Comparison of ENCODE assay signal across 9 mouse cellular contexts in genomic region chr4:142249401-142249800, GRCm38 (mm10). TPM values are rescaled to one million over a fixed set of nuclear protein-coding genes. Genes with fewer than 3 reads are reported as not detected.
DNase-seq lines count a peak whose midpoint lies in the region; ATAC-seq and TF ChIP-seq lines count a peak whose summit lies in the region.
"Had no signal": no experiment of that assay in that cellular context is flagged by ENCODE, and none has a peak within 500 bp of the region (broad histone marks: within the 10 kb centered on the region; RNA-seq: fewer than 3 reads in every experiment).

No protein-coding gene starts in this region.

- peak; percentile 77; the same call in 1 of the 2 replicates for TF ChIP-seq CTCF in small intestine, adult 2 months (IDR thresholded peaks at IDR 0.05; ENCODE audit: extremely low read depth, insufficient read length, insufficient replicate concordance, low read depth, low read length)

- H3K9me3 ChIP-seq in forebrain, embryonic 13.5 days (replicated peaks): no peaks in the 10 kb centered on the region
- no peaks in the 10 kb centered on the region for H3K9me3 ChIP-seq in kidney, embryonic 14.5 days (ENCODE audit: control insufficient read depth, low read length)
- H3K9me3 ChIP-seq: liver, embryonic 15.5 days had no signal

- H3K4me2 ChIP-seq in forebrain, embryonic 13.5 days: no peak overlapping the region
- H3K4me2 ChIP-seq in kidney, embryonic 14.5 days (replicated peaks; ENCODE audit: low read depth, low read length): no peak overlapping the region
- H3K4me2 ChIP-seq: liver, embryonic 15.5 days had no signal

- no peak overlapping the region for H3K9ac ChIP-seq in forebrain, embryonic 13.5 days
- H3K9ac ChIP-seq in kidney, embryonic 14.5 days (ENCODE audit: low read depth, low read length): no peak overlapping the region
- H3K9ac ChIP-seq: liver, embryonic 15.5 days had no signal

- no peaks in the 10 kb centered on the region for H3K27me3 ChIP-seq in forebrain, embryonic 13.5 days
- H3K27me3 ChIP-seq in kidney, embryonic 14.5 days (ENCODE audit: control insufficient read depth, insufficient read depth, low read length): no peaks in the 10 kb centered on the region
- no peaks in the 10 kb centered on the region for H3K27me3 ChIP-seq in small intestine, adult 2 months (ENCODE audit: control insufficient read depth, insufficient read depth, low read length)
- H3K27me3 ChIP-seq: liver, embryonic 15.5 days had no signal

- ATAC-seq in forebrain, embryonic 13.5 days: peak; percentile 25; the same call in 1 of the 2 replicates
- peak; percentile 7; the same call in 1 of the 2 replicates for ATAC-seq in kidney, embryonic 14.5 days (ENCODE audit: low FRiP score, low TSS enrichment)

- H3K27ac ChIP-seq in forebrain, embryonic 13.5 days: no peak overlapping the region
- no peak overlapping the region for H3K27ac ChIP-seq in kidney, embryonic 14.5 days (ENCODE audit: low read depth, low read length)
- H3K27ac ChIP-seq in small intestine, adult 2 months (ENCODE audit: insufficient read depth, low read depth, low read length): no peak overlapping the region
- H3K27ac ChIP-seq: liver, embryonic 15.5 days had no signal

- DNase-seq in adrenal gland, adult 18-20 months (ENCODE audit: low spot score in 2 of 2): peak; percentile 47 to 51
- no peak for DNase-seq in adrenal gland, adult 8-10 months
- DNase-seq in 3T3-L1 (ENCODE audit: low read depth, low spot score): peak; percentile 3
- peak; percentile 54 for DNase-seq in c-Kit-positive CD71-positive TER-119-positive erythroid progenitor cells, embryonic 14.5 days (ENCODE audit: low spot score)
- peak; percentile 69 for DNase-seq in lung, postnatal 10 days

- H3K4me3 ChIP-seq in forebrain, embryonic 13.5 days: no peak overlapping the region
- H3K4me3 ChIP-seq in kidney, embryonic 14.5 days (ENCODE audit: low read length): no peak overlapping the region
- H3K4me3 ChIP-seq in small intestine, adult 2 months (ENCODE audit: low read depth, low read length): no peak overlapping the region
- H3K4me3 ChIP-seq: liver, embryonic 15.5 days had no signal

- WGBS in forebrain, embryonic 13.5 days: 24% methylated on average over 9 of the region's 9 CpGs
- WGBS in kidney, embryonic 14.5 days: 32% methylated on average over 9 of the region's 9 CpGs
- WGBS in small intestine, adult 2 months: 26% methylated on average over 9 of the region's 9 CpGs

- TF ChIP-seq POLR2A in small intestine, adult 2 months (IDR thresholded peaks at IDR 0.05; ENCODE audit: low read depth, low read length): no peak

- no peaks in the 10 kb centered on the region for H3K36me3 ChIP-seq in forebrain, embryonic 13.5 days (ENCODE audit: poor library complexity, severe bottlenecking)
- H3K36me3 ChIP-seq in kidney, embryonic 14.5 days (ENCODE audit: control insufficient read depth, insufficient read depth, low read length): no peaks in the 10 kb centered on the region
- no peaks in the 10 kb centered on the region for H3K36me3 ChIP-seq in small intestine, adult 2 months (ENCODE audit: control insufficient read depth, insufficient read depth, low read length)
- H3K36me3 ChIP-seq: liver, embryonic 15.5 days had no signal

- H3K4me1 ChIP-seq in forebrain, embryonic 13.5 days: peaks cover 21% of the 10 kb centered on the region
- H3K4me1 ChIP-seq in kidney, embryonic 14.5 days (ENCODE audit: control insufficient read depth, insufficient read depth, low read length): 0 out of 2 replicates have a peak, but pooled peaks cover 8% of the 10 kb centered on the region
- H3K4me1 ChIP-seq in small intestine, adult 2 months (ENCODE audit: control insufficient read depth, insufficient read depth, insufficient read length, low read length): no peaks in the 10 kb centered on the region

RNA-seq across cellular contexts. Expression of gene Kazn, which starts 10.2 kb away (rescaled TPM):
- 10 to 100 TPM; 11.1 to 18.6 TPM for total RNA-seq in adrenal gland, adult 18-20 months (2021)
- 10 to 100 TPM; 27.4 to 46.1 (median 31.9) TPM for total RNA-seq in adrenal gland, adult 8-10 months (2022)
- polyA plus RNA-seq in forebrain, embryonic 13.5 days (2015; fragmentation: Nextera tagmentation; extraction: Ambion mirVana): 18.3 and 19.1 TPM in 2 replicates
- polyA plus RNA-seq in kidney, embryonic 14.5 days (2014; fragmentation: Nextera tagmentation; extraction: Ambion mirVana): 11.3 and 12.9 TPM in 2 replicates
- polyA plus RNA-seq in small intestine, adult 2 months (2012; rRNA removed): 13.1 and 15.3 TPM in 2 replicates
